Mouse (Mus musculus): ENCODE data around the gene Arid1b.

DNA sequence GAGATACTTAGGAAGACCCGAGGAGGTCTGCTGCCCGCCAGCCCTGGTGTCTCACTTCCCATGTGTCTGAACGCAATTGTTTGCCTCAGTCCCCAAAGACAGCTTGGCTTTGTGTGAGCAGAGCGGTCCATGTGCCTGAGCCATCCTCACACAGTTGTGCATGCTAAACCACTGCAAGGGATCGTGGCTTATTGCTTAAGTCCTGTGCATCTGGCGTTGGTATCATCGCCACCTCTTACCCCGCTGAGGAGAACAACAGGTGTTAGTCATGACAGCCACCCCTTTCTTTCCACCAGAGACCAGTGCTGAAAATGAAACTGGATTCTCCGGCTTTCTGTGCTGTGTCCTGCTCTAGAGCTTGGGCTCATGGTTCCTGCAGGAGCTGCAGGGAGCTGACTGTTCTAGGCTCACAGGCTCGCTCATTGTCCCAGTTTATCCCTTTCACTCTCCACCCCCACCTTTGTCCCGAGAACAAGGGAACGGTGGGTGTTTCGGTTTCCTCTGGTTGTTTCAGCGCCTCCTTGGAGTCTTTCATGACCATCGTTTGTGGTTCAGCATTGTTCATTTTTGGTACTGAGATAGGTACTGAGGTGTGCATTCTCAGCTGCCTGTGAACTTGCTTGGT is 171.2 kb downstream of the Arid1b start:
- TF ChIP-seq CTCF (IDR thresholded peaks at IDR 0.05; ENCODE audit: low read depth, low read length) = no peak
- no peak for TF ChIP-seq POLR2A (IDR thresholded peaks at IDR 0.05; ENCODE audit: extremely low read depth, insufficient read depth, low read length)
